Mouse (Mus musculus): Measurements from ENCODE around the gene Thbd.

Thbd gene

DNA sequence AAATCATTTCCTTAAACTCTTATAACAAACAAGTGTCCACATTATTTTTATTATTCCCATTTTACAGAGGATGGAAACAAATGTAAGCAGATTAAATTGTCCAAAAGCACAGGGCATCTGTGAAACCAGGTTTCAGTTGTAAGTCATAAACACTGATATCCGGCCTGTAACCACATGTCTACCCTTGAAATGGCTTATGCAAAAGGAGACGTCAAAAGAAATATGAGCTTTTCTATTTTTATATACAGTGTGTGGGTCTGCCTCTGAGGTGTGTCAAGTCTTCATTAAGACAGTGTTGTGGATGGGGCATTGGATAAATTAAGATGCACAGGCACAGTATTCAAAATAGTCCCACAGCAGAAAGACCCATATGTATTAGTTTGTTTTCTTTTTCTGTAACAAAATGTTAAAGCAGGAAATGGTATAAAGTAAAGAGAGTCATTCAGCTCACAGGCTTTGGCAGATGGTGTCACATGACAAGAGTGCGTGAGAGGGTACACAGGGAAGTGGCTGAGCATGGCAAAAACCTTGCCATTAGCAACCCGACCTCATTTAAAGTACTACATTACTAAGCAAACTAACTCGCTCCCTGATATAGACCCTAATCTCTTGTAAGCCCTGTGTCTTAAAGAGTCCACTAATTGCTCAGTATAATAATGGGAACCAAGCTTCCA is 17.9 kb upstream of the Thbd start:
- no peak for DNase-seq (ENCODE audit: extremely low spot score, low read depth, low spot score)

DNA sequence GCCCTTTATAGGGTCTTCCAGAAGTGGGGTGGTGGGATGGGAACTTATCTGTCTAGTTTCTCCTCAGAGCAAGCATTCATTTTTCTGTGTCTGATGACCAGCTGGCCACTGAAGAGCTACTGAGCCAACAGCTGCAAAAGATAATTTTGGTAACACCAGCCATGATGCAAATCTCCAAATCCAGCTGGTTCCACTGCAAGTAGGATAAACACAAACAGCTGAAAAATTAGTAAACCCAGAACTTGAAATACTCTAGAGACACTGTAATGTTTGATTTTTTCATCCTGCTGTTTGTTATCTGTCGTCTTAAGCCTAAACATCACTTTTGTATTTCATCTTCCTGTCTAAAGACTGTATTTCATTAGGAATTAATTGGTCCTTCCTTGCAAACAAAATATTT is 13.7 kb upstream of the Thbd start:
- no peak for DNase-seq (ENCODE audit: extremely low spot score, low read depth, low spot score)

GRCm38 (mm10) chr2:148421112-148421511 is 13.1 kb upstream of the Thbd start:
- no peak for DNase-seq (ENCODE audit: extremely low spot score, low read depth, low spot score)

GRCm38 (mm10) chr2:148419776-148420175 is 11.8 kb upstream of the Thbd start:
- no peak for DNase-seq (ENCODE audit: extremely low spot score, low read depth, low spot score)

- no peak for DNase-seq (ENCODE audit: extremely low spot score, low read depth, low spot score)
Measured at GRCm38 (mm10) chr2:148419151-148419550, 11.2 kb upstream of the Thbd start.

DNA sequence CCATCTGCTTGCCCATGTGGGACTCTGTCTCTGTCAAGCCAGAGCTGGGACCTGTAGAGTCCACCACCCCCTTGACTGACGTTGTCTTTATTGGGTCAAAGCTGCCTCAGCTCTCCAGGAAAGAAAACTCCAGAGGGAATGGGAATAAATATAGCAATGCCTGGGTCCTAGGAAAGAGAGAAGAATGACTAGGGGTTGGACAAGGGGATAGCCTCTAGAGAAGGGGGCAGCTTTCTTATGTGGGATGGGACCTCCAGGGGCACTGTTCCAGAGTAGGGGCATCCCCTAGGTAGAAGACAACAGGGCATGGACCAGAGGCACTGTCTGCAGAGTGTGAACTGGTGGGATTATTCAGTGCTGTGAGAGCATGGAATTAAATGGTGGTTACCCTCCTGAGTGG is 1.8 kb upstream of the Thbd start:
- no peak for DNase-seq (ENCODE audit: extremely low spot score, low read depth, low spot score)

DNA sequence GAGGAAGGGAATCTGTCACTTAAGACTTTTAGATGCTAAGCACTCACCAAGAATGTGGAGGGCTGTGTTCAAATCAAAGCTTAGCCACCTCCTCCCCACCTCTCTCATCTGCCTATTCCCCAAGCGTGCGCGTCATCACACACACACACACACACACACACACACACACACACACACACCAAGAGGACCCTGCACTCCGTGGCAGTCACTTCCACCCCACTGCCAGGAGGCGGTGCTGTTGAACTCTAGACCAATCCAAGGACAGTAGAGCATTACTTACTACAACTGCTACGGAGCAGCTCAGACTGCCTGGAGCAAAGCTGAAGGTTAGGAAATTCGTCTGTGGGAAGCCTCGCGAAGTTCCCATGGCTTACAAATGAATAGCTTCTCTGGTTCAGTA is 1.2 kb upstream of the Thbd start:
- no peak for DNase-seq (ENCODE audit: extremely low spot score, low read depth, low spot score)

- DNase-seq (ENCODE audit: extremely low spot score, low read depth, low spot score) = no peak
Measured at GRCm38 (mm10) chr2:148408761-148409120, 753 bp upstream of the Thbd start.

GRCm38 (mm10) chr2:148406971-148407869 is 768 bp downstream of the Thbd start:
- DNase-seq (ENCODE audit: extremely low spot score, low read depth, low spot score) = no peak

DNA sequence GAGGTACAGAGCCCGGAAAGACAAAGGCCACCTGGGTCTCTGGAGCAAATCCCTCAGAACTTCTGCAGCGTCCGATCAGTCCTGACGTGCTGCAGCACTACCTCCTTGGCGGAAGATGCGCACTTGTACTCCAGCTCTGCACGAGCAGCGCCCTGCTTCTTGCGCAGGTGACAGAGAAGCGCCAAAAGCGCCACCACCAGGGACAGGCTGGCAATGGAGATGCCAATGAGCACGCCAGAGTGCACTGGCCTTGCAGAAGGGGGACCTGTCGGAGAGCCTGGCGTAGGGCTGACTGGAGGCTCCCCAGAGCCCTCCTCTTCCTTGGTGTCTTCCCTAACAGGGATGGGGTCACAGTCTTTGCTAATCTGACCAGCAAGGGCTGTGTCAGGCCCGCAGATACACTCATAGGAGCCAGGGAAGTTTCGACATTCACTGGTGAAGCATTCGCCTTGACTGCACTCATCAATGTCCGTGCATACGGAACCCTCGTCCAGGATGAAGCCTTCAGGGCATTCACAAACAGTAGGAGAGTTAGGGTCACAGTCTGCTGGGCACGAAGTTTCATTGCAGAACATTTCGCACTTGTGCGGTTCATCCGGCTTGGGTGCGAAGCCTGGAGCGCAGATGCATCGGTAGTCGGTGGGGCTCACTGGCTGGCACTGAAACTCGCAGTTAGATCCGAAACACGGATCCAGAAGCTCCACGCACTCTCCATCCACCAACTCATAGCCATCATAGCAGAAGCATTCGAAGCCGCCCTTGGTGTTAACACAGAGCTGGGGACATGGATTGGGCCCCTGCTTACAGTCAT is 1.6 kb downstream of the Thbd start:
- DNase-seq (ENCODE audit: extremely low spot score, low read depth, low spot score) = no peak

DNA sequence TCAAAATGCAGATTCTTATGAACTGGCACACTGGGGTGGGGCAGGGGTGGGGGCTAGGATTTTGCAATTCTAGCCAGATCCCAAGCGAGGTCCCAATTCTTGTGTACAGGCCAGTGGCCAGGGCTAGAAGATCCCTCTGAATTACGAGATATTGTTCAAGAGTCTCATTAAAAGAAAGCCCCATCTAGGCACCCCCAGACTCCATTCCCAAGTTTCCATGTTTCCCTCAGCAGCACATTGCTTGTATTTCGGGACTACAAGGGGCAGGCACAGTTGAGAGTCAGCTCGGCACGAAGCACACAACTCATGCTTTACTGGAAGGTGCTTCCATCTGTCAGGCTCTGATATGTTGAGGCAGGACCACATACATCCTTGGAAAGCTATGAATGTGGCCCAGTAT is 3.1 kb downstream of the Thbd start:
- DNase-seq (ENCODE audit: extremely low spot score, low read depth, low spot score) = no peak

DNA sequence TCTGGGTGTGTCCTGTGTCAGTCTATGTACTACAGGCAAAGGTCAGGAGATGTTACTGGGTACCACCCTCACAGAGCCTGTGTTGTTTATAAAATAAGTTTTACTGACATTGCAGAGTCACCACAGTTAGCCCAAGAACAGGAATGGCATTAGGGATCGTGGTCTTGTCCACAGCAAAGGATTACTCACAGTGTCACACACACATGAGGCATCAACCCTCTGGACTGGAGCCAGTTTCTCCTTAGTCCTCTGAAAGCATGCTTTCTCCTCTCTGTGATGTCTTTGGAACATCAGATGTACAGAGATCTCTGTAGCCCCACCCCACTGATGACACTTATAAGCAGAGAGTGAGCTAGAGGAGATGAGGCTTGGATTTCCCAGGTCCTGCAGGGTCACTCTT is 5.8 kb downstream of the Thbd start:
- no peak for DNase-seq (ENCODE audit: extremely low spot score, low read depth, low spot score)

- DNase-seq (ENCODE audit: extremely low spot score, low read depth, low spot score) = no peak
Measured at GRCm38 (mm10) chr2:148398901-148399685, 8.9 kb downstream of the Thbd start.

GRCm38 (mm10) chr2:148397784-148398100 is 10.2 kb downstream of the Thbd start:
- DNase-seq (ENCODE audit: extremely low spot score, low read depth, low spot score) = no peak

DNA sequence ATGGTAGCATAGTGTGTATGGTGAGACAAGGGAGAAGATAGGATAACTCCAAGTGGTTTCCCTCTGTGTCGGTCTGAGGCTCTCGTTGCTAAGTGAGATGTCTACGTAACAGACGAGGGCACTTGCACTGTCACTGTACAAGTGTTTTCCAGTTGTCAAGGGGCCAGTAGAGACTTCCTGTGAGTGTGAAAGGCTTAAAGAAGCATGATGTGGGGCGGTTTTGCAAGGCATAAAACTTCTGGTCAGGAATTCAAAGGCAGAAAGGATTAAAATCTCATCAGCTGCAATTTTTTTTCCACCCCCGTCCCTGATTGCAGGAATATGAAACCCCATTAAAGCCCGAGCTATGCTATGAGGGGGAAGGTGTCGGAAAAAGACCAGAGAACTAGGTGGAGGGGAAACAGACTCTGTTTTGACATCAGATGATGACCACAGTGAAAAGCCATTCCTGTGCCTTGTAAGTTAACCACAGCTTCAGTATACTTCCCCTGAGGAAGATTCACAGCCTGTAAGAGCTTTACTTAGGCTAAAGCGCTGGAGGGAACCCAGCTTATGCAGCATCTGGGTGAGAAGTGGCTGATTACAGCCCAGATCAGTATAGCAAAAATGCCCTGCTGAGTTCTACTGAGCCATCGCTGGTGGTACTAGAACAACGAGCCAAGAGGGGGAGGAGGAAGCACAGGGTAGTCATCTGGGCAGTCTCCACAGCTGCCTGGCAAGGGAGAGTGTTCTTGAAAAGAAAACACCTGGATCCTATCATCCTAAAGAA is 10.8 kb downstream of the Thbd start:
- DNase-seq (ENCODE audit: extremely low spot score, low read depth, low spot score) = no peak

DNA sequence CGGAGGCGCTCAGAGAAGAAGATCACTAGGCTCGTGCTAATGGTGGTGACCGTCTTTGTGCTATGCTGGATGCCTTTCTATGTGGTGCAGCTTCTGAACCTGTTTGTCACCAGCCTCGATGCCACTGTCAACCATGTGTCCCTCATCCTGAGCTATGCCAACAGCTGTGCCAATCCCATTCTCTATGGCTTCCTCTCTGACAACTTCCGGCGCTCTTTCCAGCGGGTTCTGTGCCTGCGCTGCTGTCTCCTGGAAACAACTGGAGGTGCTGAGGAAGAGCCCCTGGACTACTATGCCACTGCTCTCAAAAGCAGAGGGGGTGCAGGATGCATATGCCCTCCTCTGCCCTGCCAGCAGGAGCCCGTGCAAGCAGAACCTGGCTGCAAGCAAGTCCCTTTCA is 11.8 kb downstream of the Thbd start:
- DNase-seq (ENCODE audit: extremely low spot score, low read depth, low spot score) = no peak

GRCm38 (mm10) chr2:148395131-148396051 is 12.6 kb downstream of the Thbd start, which contains the start of gene Sstr4:
Gene Sstr4, plus strand, starts transcription at chr2:148395344.
- DNase-seq (ENCODE audit: extremely low spot score, low read depth, low spot score) = no peak

DNA sequence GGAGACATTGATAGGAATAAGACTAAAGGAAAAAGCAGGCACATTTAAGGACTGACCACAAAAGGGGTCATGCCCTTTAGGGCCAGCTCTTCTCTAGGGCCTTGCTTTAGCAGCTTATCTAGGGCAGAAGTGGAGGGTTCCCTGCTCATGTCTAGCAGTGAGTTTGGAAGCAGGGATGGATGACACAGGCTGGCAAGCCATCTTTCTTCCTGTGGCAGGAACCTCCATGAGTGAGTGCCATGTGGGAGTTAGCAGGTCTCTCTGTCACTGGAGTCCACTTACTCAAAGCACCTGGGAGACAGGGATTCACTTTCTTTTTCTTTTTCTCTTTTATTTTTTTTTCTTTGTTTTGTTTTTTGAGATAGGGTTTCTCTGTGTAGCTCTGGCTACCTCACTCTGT is 14.1 kb downstream of the Thbd start:
- no peak for DNase-seq (ENCODE audit: extremely low spot score, low read depth, low spot score)

DNA sequence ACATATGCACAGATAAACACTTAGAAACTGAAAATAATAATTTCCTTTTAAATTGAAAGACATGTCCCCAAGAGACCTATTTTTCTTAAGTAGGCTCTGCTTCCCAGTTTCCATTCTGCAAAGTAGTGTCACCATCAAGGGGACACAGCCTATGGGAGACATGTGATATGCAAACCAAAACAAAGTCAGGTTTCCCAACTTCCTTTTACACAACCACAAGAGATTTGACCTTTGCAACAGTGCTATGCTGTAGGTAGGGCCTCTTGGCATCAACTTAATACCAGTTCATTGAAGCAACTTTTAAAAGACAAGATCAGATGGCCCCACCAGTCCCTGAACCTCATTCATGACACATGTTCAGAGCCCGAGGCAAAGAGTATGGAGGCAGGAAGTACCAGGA is 14.8 kb downstream of the Thbd start:
- DNase-seq (ENCODE audit: extremely low spot score, low read depth, low spot score) = no peak
